Mouse (Mus musculus): ENCODE measurements around the gene Rtn3. TPM values are rescaled to one million over a fixed set of nuclear protein-coding genes. Genes with fewer than 3 reads are reported as not detected.

Rtn3 gene
- total RNA-seq, 2 experiments from 2014 or later: 733 to 764 TPM

GRCm38 (mm10) chr19:7424590-7425397 lies 58.3 kb downstream of the Rtn3 start:
- Histone ChIP-seq H3K27ac (peak overlapping the region; percentile 84), H3K4me3 (no peak overlapping the region)
- TF ChIP-seq CTCF (conservative IDR thresholded peaks at IDR 0.05): 0 out of 2 replicates have a peak, but pooled peaks have one; percentile 16
- no peak for DNase-seq (ENCODE audit: low spot score in 2 of 2)

GRCm38 (mm10) chr19:7424131-7424530 lies 59.0 kb downstream of the Rtn3 start:
- peak overlapping the region; percentile 84 for H3K27ac ChIP-seq
- DNase-seq (ENCODE audit: low spot score in 2 of 2): no peak
- peak overlapping the region; percentile 52; the same call in 1 of the 2 replicates for H3K4me3 ChIP-seq
- no peak for TF ChIP-seq CTCF (conservative IDR thresholded peaks at IDR 0.05)

- no peak for TF ChIP-seq CTCF (conservative IDR thresholded peaks at IDR 0.05)
- H3K4me3 ChIP-seq: peak overlapping the region; percentile 52
- DNase-seq (ENCODE audit: low spot score in 2 of 2): no peak
- peak overlapping the region; percentile 84 for H3K27ac ChIP-seq
Measured at GRCm38 (mm10) chr19:7423656-7424030, 59.4 kb downstream of the Rtn3 start.

GRCm38 (mm10) chr19:7423028-7423655 lies 59.9 kb downstream of the Rtn3 start:
- peak; percentile 75 to 80 for DNase-seq (ENCODE audit: low spot score in 2 of 2)
- 0 out of 2 replicates have a peak, but pooled peaks have one; percentile 12 for TF ChIP-seq CTCF (conservative IDR thresholded peaks at IDR 0.05)
- H3K27ac ChIP-seq: peak overlapping the region; percentile 84
- H3K4me3 ChIP-seq: peak overlapping the region; percentile 52

- Histone ChIP-seq H3K27ac (peak overlapping the region; percentile 84), H3K4me3 (peak overlapping the region; percentile 52)
- no peak for DNase-seq (ENCODE audit: low spot score in 2 of 2)
- no peak for TF ChIP-seq CTCF (conservative IDR thresholded peaks at IDR 0.05)
Measured at GRCm38 (mm10) chr19:7422656-7423027, 60.4 kb downstream of the Rtn3 start.

GRCm38 (mm10) chr19:7421602-7422591 lies 61.2 kb downstream of the Rtn3 start:
- peak in 1 of 2 experiments; percentile 56 for DNase-seq (ENCODE audit: low spot score in 2 of 2)
- peak overlapping the region; percentile 52 for H3K4me3 ChIP-seq
- TF ChIP-seq CTCF (conservative IDR thresholded peaks at IDR 0.05): no peak
- H3K27ac ChIP-seq: peak overlapping the region; percentile 84

- Histone ChIP-seq H3K27ac (peak overlapping the region; percentile 84; the same call in 1 of the 2 replicates), H3K4me3 (no peak overlapping the region)
- TF ChIP-seq CTCF (conservative IDR thresholded peaks at IDR 0.05): no peak
- no peak for DNase-seq (ENCODE audit: low spot score in 2 of 2)
Measured at GRCm38 (mm10) chr19:7420841-7421601, 62.1 kb downstream of the Rtn3 start.

GRCm38 (mm10) chr19:7420108-7420507 lies 63.0 kb downstream of the Rtn3 start:
- TF ChIP-seq CTCF (conservative IDR thresholded peaks at IDR 0.05): no peak
- no peak for DNase-seq (ENCODE audit: low spot score in 2 of 2)
- Histone ChIP-seq H3K27ac (0 out of 2 replicates have a peak overlapping the region, but pooled peaks have one; percentile 24), H3K4me3 (no peak overlapping the region)

GRCm38 (mm10) chr19:7419134-7419533 lies 63.9 kb downstream of the Rtn3 start:
- peak overlapping the region; percentile 27; the same call in 1 of the 2 replicates for H3K4me3 ChIP-seq
- no peak for DNase-seq (ENCODE audit: low spot score in 2 of 2)
- peak overlapping the region; percentile 87; the same call in 1 of the 2 replicates for H3K27ac ChIP-seq
- TF ChIP-seq CTCF (conservative IDR thresholded peaks at IDR 0.05): no peak

GRCm38 (mm10) chr19:7417911-7418849 lies 64.9 kb downstream of the Rtn3 start:
- Histone ChIP-seq H3K4me3 (peak overlapping the region; percentile 74), H3K27ac (peak overlapping the region; percentile 87)
- DNase-seq (ENCODE audit: low spot score in 2 of 2): peak; percentile 79 to 85
- TF ChIP-seq CTCF (conservative IDR thresholded peaks at IDR 0.05): peak; percentile 90

Data from layer of hippocampus, adult 2 months (tissue).